Mouse (Mus musculus) spleen, adult 2 months (tissue): ENCODE data around the gene Inpp5a. TPM values are rescaled to one million over a fixed set of nuclear protein-coding genes. Genes with fewer than 3 reads are reported as not detected.

Experiments
- DNase-seq, 2 experiments: peaks; one replicate each; pipeline versions ENCODE4 v3.0.0 to v3.0.0-alpha.2; 2012 to 2021; ENCODE audit warnings: low spot score in 2 of 2, low read depth in 1 of 2
- H3K27ac ChIP-seq: fragments of 200-500 bp; 2 replicates; pipeline ENCODE4 v1.5.1; 2012; ENCODE audit warnings: low read length, inconsistent platforms; ENCODE audit not compliant: insufficient read depth
- H3K27me3 ChIP-seq: fragments of 200-500 bp; 2 replicates; pipeline ENCODE4 v1.6.1; 2012; ENCODE audit warnings: mild to moderate bottlenecking, moderate library complexity, low read length, inconsistent platforms; ENCODE audit not compliant: control insufficient read depth, insufficient read depth
- H3K36me3 ChIP-seq: fragments of 200-500 bp; 2 replicates; pipeline ENCODE4 v1.6.1; 2012; ENCODE audit warnings: mild to moderate bottlenecking, low read length, inconsistent platforms; ENCODE audit not compliant: control insufficient read depth, insufficient read depth
- H3K4me1 ChIP-seq: fragments of 200-500 bp; 2 replicates; pipeline ENCODE4 v1.6.1; 2011; ENCODE audit warnings: inconsistent platforms; ENCODE audit not compliant: control insufficient read depth, insufficient read depth, insufficient read length
- H3K4me3 ChIP-seq: fragments of 200-500 bp; 2 replicates; pipeline ENCODE4 v1.5.1; 2011; ENCODE audit warnings: mild to moderate bottlenecking, inconsistent platforms; ENCODE audit not compliant: insufficient read depth, insufficient read length; ENCODE audit errors: extremely low read depth
- CTCF ChIP-seq: fragments of 200-500 bp; IDR thresholded peaks from 2 replicates; pipeline ENCODE4 v1.5.1; 2011; ENCODE audit warnings: mild to moderate bottlenecking, inconsistent platforms; ENCODE audit not compliant: insufficient read depth, insufficient read length, insufficient replicate concordance; ENCODE audit errors: extremely low read depth
- POLR2A ChIP-seq: fragments of 200-500 bp; IDR thresholded peaks from 2 replicates; pipeline ENCODE4 v1.6.1; 2011; ENCODE audit warnings: low read depth, low read length, inconsistent platforms
- WGBS: fragments of 180-500 bp; shearing (Covaris S2); methylation state at CpG from one replicate; pipeline ENCODE4 v1.1.7; 2018; 5-methylcytosine and 5-hydroxymethylcytosine counted together
- polyA plus RNA-seq: library from polyadenylated mRNA; depleted of rRNA; stranded (reverse); fragments of >200 nt; gene quantifications from 2 replicates; pipeline ENCODE4 v1.2.3, GENCODE M21; 2012

Inpp5a gene
- polyA plus RNA-seq, 1 experiment: 10.3 TPM

GRCm38 (mm10) chr7:139550086-139550783 is 161.3 kb downstream of the Inpp5a start:
- Histone ChIP-seq H3K27ac (no peak overlapping the region), H3K4me3 (no peak overlapping the region), H3K36me3 (0 out of 2 replicates have a peak, but pooled peaks cover 1% of the 10 kb centered on the region), H3K27me3 (no peaks in the 10 kb centered on the region), H3K4me1 (no peaks in the 10 kb centered on the region)
- 90% methylated on average over 3 of the region's 3 CpGs for WGBS
- no peak for DNase-seq
- TF ChIP-seq CTCF (no peak), POLR2A (no peak)

- WGBS: 90% methylated on average over 2 of the region's 2 CpGs
- H3K27me3 ChIP-seq: no peaks in the 10 kb centered on the region
- no peak overlapping the region for H3K4me3 ChIP-seq
- DNase-seq: no peak
- H3K4me1 ChIP-seq: no peaks in the 10 kb centered on the region
- TF ChIP-seq CTCF: no peak
- TF ChIP-seq POLR2A: no peak
- H3K36me3 ChIP-seq: 0 out of 2 replicates have a peak, but pooled peaks cover 1% of the 10 kb centered on the region
- H3K27ac ChIP-seq: no peak overlapping the region
Observed at GRCm38 (mm10) chr7:139551519-139551918, 162.6 kb downstream of the Inpp5a start.

GRCm38 (mm10) chr7:139556331-139556730 is 167.4 kb downstream of the Inpp5a start:
- no peak for TF ChIP-seq POLR2A
- no peak for TF ChIP-seq CTCF
- peaks cover 2% of the 10 kb centered on the region; the same call in 1 of the 2 replicates for H3K36me3 ChIP-seq
- H3K27me3 ChIP-seq: no peaks in the 10 kb centered on the region
- no peak for DNase-seq
- WGBS: 88% methylated on average over 5 of the region's 5 CpGs
- no peaks in the 10 kb centered on the region for H3K4me1 ChIP-seq
- H3K27ac ChIP-seq: no peak overlapping the region
- H3K4me3 ChIP-seq: no peak overlapping the region

GRCm38 (mm10) chr7:139556746-139557526 is 168.0 kb downstream of the Inpp5a start:
- DNase-seq: no peak
- Histone ChIP-seq H3K27ac (no peak overlapping the region), H3K4me1 (no peaks in the 10 kb centered on the region), H3K4me3 (no peak overlapping the region), H3K36me3 (peaks cover 2% of the 10 kb centered on the region; the same call in 1 of the 2 replicates), H3K27me3 (no peaks in the 10 kb centered on the region)
- TF ChIP-seq CTCF: no peak
- 80% methylated on average over 10 of the region's 10 CpGs for WGBS

- Histone ChIP-seq H3K36me3 (peaks cover 8% of the 10 kb centered on the region), H3K4me1 (no peaks in the 10 kb centered on the region), H3K27me3 (no peaks in the 10 kb centered on the region), H3K4me3 (no peak overlapping the region), H3K27ac (no peak overlapping the region)
- no peak for DNase-seq
- WGBS: 90% methylated on average over 10 of the region's 10 CpGs
- TF ChIP-seq CTCF (no peak), POLR2A (no peak)
Observed at GRCm38 (mm10) chr7:139559659-139560058, 170.8 kb downstream of the Inpp5a start.

GRCm38 (mm10) chr7:139563425-139563824 is 174.5 kb downstream of the Inpp5a start:
- H3K4me1 ChIP-seq: no peaks in the 10 kb centered on the region
- no peak overlapping the region for H3K4me3 ChIP-seq
- 92% methylated on average over 4 of the region's 4 CpGs for WGBS
- no peak overlapping the region for H3K27ac ChIP-seq
- DNase-seq: no peak
- H3K36me3 ChIP-seq: peaks cover 15% of the 10 kb centered on the region
- no peaks in the 10 kb centered on the region for H3K27me3 ChIP-seq
- TF ChIP-seq POLR2A: no peak
- TF ChIP-seq CTCF: no peak
